Mouse (Mus musculus) heart, postnatal 0 days (tissue): ENCODE measurements at regions not wholly inside any gene's neighbourhood (a gene's known extent, or its start where the extent isn't known, plus 50 kb on each side); places are given as distances from the start of the nearest gene placed in this dataset.

Experiments used
- CTCF ChIP-seq: IDR thresholded peaks from 2 replicates; pipeline ENCODE4 v1.5.1; 2016; ENCODE audit warnings: antibody characterized with exemption, control low read depth, low read depth
- EP300 ChIP-seq: IDR thresholded peaks from 2 replicates; pipeline ENCODE4 v1.6.1; 2016; ENCODE audit warnings: antibody characterized with exemption, low read depth

DNA sequence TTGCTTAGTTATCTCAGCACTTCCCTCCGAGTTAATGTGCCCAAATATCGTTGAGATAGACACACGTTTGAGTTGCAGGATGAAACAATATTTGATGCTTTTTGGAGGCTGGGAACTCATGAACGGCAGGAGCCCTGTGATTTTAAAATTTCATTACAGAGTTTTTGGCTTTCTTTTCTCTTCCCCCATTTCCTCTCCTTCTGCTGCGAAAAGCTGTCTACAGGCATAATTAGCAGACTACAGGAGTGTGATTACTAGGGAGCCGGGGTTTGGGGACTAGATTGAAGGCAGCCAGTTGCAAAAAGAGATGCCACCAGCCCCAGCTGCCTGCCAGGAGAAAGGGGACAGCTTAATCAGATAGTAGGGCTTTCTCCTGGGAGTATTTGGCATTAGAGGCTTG lies 274.2 kb upstream of the Mki67 start:
- TF ChIP-seq CTCF (no peak), EP300 (no peak)
